Mouse (Mus musculus): ENCODE results near the gene 1700012B07Rik.

GRCm38 (mm10) chr11:109845601-109846000 is 17.8 kb upstream of the 1700012B07Rik start:
- TF ChIP-seq CTCF (IDR thresholded peaks at IDR 0.05; ENCODE audit: low read depth, low read length) (no peak), POLR2A (IDR thresholded peaks at IDR 0.05; ENCODE audit: borderline replicate concordance, low read depth, low read length) (no peak)
